Mouse (Mus musculus): Measurements from ENCODE around the gene H2al1e. TPM values are rescaled to one million over a fixed set of nuclear protein-coding genes. Genes with fewer than 3 reads are reported as not detected.
"Not testable (repeated sequence)": the region's sequence is repeated elsewhere in the genome, so short reads cannot be mapped to it uniquely, and the experiment has no call there.

The H2al1e gene
- polyA plus RNA-seq, 1 experiment from 2014 or later = not detected

GRCm38 (mm10) chrX:11298957-11299356, 12.8 kb upstream of the H2al1e start, which contains the start of gene H2al1a:
Gene H2al1a (plus strand): TSS chrX:11299257.
- not testable (repeated sequence) for H3K9me3 ChIP-seq (ENCODE audit: control insufficient read depth, low read length); ATAC-seq (ENCODE audit: low read depth); H3K4me3 ChIP-seq (ENCODE audit: low read depth, low read length); H3K27ac ChIP-seq (ENCODE audit: low read depth, low read length); H3K4me2 ChIP-seq (ENCODE audit: low read depth, low read length); H3K4me1 ChIP-seq (ENCODE audit: control insufficient read depth, insufficient read depth, low read length); H3K36me3 ChIP-seq (ENCODE audit: control insufficient read depth, insufficient read depth, low read length); H3K9ac ChIP-seq (replicated peaks; ENCODE audit: low read depth, low read length); H3K27me3 ChIP-seq (ENCODE audit: control insufficient read depth, insufficient read depth, low read length)
- WGBS = no CpG with 5 or more reads among the region's 3 CpGs

GRCm38 (mm10) chrX:11302132-11302531, 9.6 kb upstream of the H2al1e start, which contains the start of gene H2al1b:
Gene H2al1b (plus strand): TSS chrX:11302432.
- not testable (repeated sequence) for H3K36me3 ChIP-seq (ENCODE audit: control insufficient read depth, insufficient read depth, low read length); ATAC-seq (ENCODE audit: low read depth); H3K27me3 ChIP-seq (ENCODE audit: control insufficient read depth, insufficient read depth, low read length); H3K9me3 ChIP-seq (ENCODE audit: control insufficient read depth, low read length); H3K4me1 ChIP-seq (ENCODE audit: control insufficient read depth, insufficient read depth, low read length); H3K27ac ChIP-seq (ENCODE audit: low read depth, low read length); H3K4me3 ChIP-seq (ENCODE audit: low read depth, low read length); H3K4me2 ChIP-seq (ENCODE audit: low read depth, low read length); H3K9ac ChIP-seq (replicated peaks; ENCODE audit: low read depth, low read length)
- 100% methylated on average over 1 of the region's 3 CpGs for WGBS

GRCm38 (mm10) chrX:11305355-11305754, 6.4 kb upstream of the H2al1e start, which contains the start of gene H2al1c:
Gene H2al1c (plus strand): TSS chrX:11305655.
- not testable (repeated sequence) for ATAC-seq (ENCODE audit: low read depth); H3K27me3 ChIP-seq (ENCODE audit: control insufficient read depth, insufficient read depth, low read length); H3K27ac ChIP-seq (ENCODE audit: low read depth, low read length); H3K4me3 ChIP-seq (ENCODE audit: low read depth, low read length); H3K9ac ChIP-seq (replicated peaks; ENCODE audit: low read depth, low read length); H3K9me3 ChIP-seq (ENCODE audit: control insufficient read depth, low read length); H3K36me3 ChIP-seq (ENCODE audit: control insufficient read depth, insufficient read depth, low read length); H3K4me2 ChIP-seq (ENCODE audit: low read depth, low read length); H3K4me1 ChIP-seq (ENCODE audit: control insufficient read depth, insufficient read depth, low read length)
- WGBS = 92% methylated on average over 1 of the region's 6 CpGs

GRCm38 (mm10) chrX:11308524-11308923, 3.2 kb upstream of the H2al1e start, which contains the start of gene H2al1d:
Gene H2al1d (plus strand): TSS chrX:11308824.
- H3K27ac ChIP-seq (ENCODE audit: low read depth, low read length); H3K27me3 ChIP-seq (ENCODE audit: control insufficient read depth, insufficient read depth, low read length); H3K4me3 ChIP-seq (ENCODE audit: low read depth, low read length); H3K36me3 ChIP-seq (ENCODE audit: control insufficient read depth, insufficient read depth, low read length); H3K9me3 ChIP-seq (ENCODE audit: control insufficient read depth, low read length); H3K4me2 ChIP-seq (ENCODE audit: low read depth, low read length); H3K9ac ChIP-seq (replicated peaks; ENCODE audit: low read depth, low read length); ATAC-seq (ENCODE audit: low read depth); H3K4me1 ChIP-seq (ENCODE audit: control insufficient read depth, insufficient read depth, low read length): not testable (repeated sequence)
- WGBS = no CpG with 5 or more reads among the region's 6 CpGs

GRCm38 (mm10) chrX:11314858-11315257, 3.1 kb downstream of the H2al1e start, which contains the start of gene H2al1f:
Gene H2al1f (plus strand): TSS chrX:11315158.
- not testable (repeated sequence) for H3K36me3 ChIP-seq (ENCODE audit: control insufficient read depth, insufficient read depth, low read length); H3K4me3 ChIP-seq (ENCODE audit: low read depth, low read length); H3K4me1 ChIP-seq (ENCODE audit: control insufficient read depth, insufficient read depth, low read length); H3K9me3 ChIP-seq (ENCODE audit: control insufficient read depth, low read length); H3K27ac ChIP-seq (ENCODE audit: low read depth, low read length); H3K27me3 ChIP-seq (ENCODE audit: control insufficient read depth, insufficient read depth, low read length); H3K9ac ChIP-seq (replicated peaks; ENCODE audit: low read depth, low read length); H3K4me2 ChIP-seq (ENCODE audit: low read depth, low read length); ATAC-seq (ENCODE audit: low read depth)
- WGBS = no CpG with 5 or more reads among the region's 6 CpGs

GRCm38 (mm10) chrX:11317956-11318355, 6.2 kb downstream of the H2al1e start, which contains the start of gene H2al1g:
Gene H2al1g (plus strand): TSS chrX:11318256.
- H3K4me2 ChIP-seq (ENCODE audit: low read depth, low read length); H3K9me3 ChIP-seq (ENCODE audit: control insufficient read depth, low read length); H3K9ac ChIP-seq (replicated peaks; ENCODE audit: low read depth, low read length); H3K4me1 ChIP-seq (ENCODE audit: control insufficient read depth, insufficient read depth, low read length); H3K4me3 ChIP-seq (ENCODE audit: low read depth, low read length); H3K36me3 ChIP-seq (ENCODE audit: control insufficient read depth, insufficient read depth, low read length); H3K27me3 ChIP-seq (ENCODE audit: control insufficient read depth, insufficient read depth, low read length); ATAC-seq (ENCODE audit: low read depth); H3K27ac ChIP-seq (ENCODE audit: low read depth, low read length): not testable (repeated sequence)
- WGBS = no CpG with 5 or more reads among the region's 3 CpGs

- H3K4me2 ChIP-seq (ENCODE audit: low read depth, low read length); H3K9me3 ChIP-seq (ENCODE audit: control insufficient read depth, low read length); ATAC-seq (ENCODE audit: low read depth); H3K9ac ChIP-seq (replicated peaks; ENCODE audit: low read depth, low read length); H3K36me3 ChIP-seq (ENCODE audit: control insufficient read depth, insufficient read depth, low read length); H3K27ac ChIP-seq (ENCODE audit: low read depth, low read length); H3K4me3 ChIP-seq (ENCODE audit: low read depth, low read length); H3K4me1 ChIP-seq (ENCODE audit: control insufficient read depth, insufficient read depth, low read length); H3K27me3 ChIP-seq (ENCODE audit: control insufficient read depth, insufficient read depth, low read length): not testable (repeated sequence)
- WGBS = no CpG with 5 or more reads among the region's 6 CpGs
These were observed 9.5 kb downstream of the H2al1e start, which contains the start of gene H2al1h for GRCm38 (mm10) chrX:11321192-11321591. Gene H2al1h (plus strand): TSS chrX:11321492.

- H3K27me3 ChIP-seq (ENCODE audit: control insufficient read depth, insufficient read depth, low read length); H3K36me3 ChIP-seq (ENCODE audit: control insufficient read depth, insufficient read depth, low read length); H3K9ac ChIP-seq (replicated peaks; ENCODE audit: low read depth, low read length); H3K4me1 ChIP-seq (ENCODE audit: control insufficient read depth, insufficient read depth, low read length); H3K4me3 ChIP-seq (ENCODE audit: low read depth, low read length); H3K9me3 ChIP-seq (ENCODE audit: control insufficient read depth, low read length); H3K4me2 ChIP-seq (ENCODE audit: low read depth, low read length); ATAC-seq (ENCODE audit: low read depth); H3K27ac ChIP-seq (ENCODE audit: low read depth, low read length): not testable (repeated sequence)
- 100% methylated on average over 2 of the region's 5 CpGs for WGBS
These were observed 12.6 kb downstream of the H2al1e start, which contains the start of gene H2al1i for GRCm38 (mm10) chrX:11324359-11324758. Gene H2al1i (plus strand): TSS chrX:11324659.

- H3K4me1 ChIP-seq (ENCODE audit: control insufficient read depth, insufficient read depth, low read length); H3K4me2 ChIP-seq (ENCODE audit: low read depth, low read length); H3K9me3 ChIP-seq (ENCODE audit: control insufficient read depth, low read length); H3K36me3 ChIP-seq (ENCODE audit: control insufficient read depth, insufficient read depth, low read length); H3K27me3 ChIP-seq (ENCODE audit: control insufficient read depth, insufficient read depth, low read length); H3K27ac ChIP-seq (ENCODE audit: low read depth, low read length); H3K4me3 ChIP-seq (ENCODE audit: low read depth, low read length); H3K9ac ChIP-seq (replicated peaks; ENCODE audit: low read depth, low read length); ATAC-seq (ENCODE audit: low read depth): not testable (repeated sequence)
- 95% methylated on average over 2 of the region's 2 CpGs for WGBS
These were observed 15.8 kb downstream of the H2al1e start, which contains the start of gene H2al1j for GRCm38 (mm10) chrX:11327522-11327921. Gene H2al1j (plus strand): TSS chrX:11327822.

Measured in neural tube, embryonic 14.5 days (tissue).